Mouse (Mus musculus): Measurements from ENCODE around the gene Il2rb.

DNA sequence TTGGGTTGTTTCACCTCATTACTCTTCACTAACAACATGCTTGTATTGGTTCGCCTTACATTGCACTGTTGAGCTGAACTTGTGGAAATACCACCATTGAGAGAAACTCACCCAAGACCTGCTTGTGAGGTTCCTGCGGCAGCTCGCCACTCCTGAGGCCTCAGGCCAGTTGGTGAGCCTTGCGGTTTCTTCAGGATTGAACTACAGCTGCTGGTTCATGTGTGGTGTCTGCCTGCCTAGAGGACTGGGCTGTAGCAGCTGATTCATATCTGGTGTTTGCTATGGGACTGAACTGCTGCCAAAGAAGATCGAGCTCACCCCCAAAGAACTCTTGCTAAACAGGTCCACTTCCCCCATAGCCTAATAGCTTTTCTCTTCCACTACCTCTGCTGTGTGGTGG is 9.7 kb upstream of the Il2rb start:
- TF ChIP-seq CTCF (IDR thresholded peaks at IDR 0.05; ENCODE audit: low read depth) (no peak), EP300 (IDR thresholded peaks at IDR 0.05; ENCODE audit: low read depth) (no peak)

Measured in liver, postnatal 0 days (tissue).